Mouse (Mus musculus) right cerebral cortex, adult 18-20 months (tissue): ENCODE data around the gene Ankrd53.

Source experiments
- DNase-seq: peaks from one replicate; pipeline ENCODE4 v3.0.0; 2022; ENCODE audit warnings: mixed read lengths

The Ankrd53 gene

GRCm38 (mm10) chr6:83762344-83762743, at the start of gene Ankrd53:
Ankrd53 (plus strand) TSS chr6:83762644.
- no peak for DNase-seq

GRCm38 (mm10) chr6:83713271-83714136, 48.9 kb upstream of the Ankrd53 start:
- DNase-seq = no peak

GRCm38 (mm10) chr6:83714221-83715123, 48.0 kb upstream of the Ankrd53 start:
- DNase-seq = no peak

GRCm38 (mm10) chr6:83715461-83716196, 46.8 kb upstream of the Ankrd53 start:
- DNase-seq = no peak

- DNase-seq = no peak
These were observed 45.4 kb upstream of the Ankrd53 start for GRCm38 (mm10) chr6:83717026-83717425.

GRCm38 (mm10) chr6:83722526-83722925, 39.9 kb upstream of the Ankrd53 start:
- no peak for DNase-seq

- no peak for DNase-seq
These were observed 35.3 kb upstream of the Ankrd53 start for GRCm38 (mm10) chr6:83727178-83727577.

GRCm38 (mm10) chr6:83728488-83728887, 34.0 kb upstream of the Ankrd53 start:
- no peak for DNase-seq

GRCm38 (mm10) chr6:83729350-83729970, 33.0 kb upstream of the Ankrd53 start:
- DNase-seq = no peak

- DNase-seq = peak; percentile 33
These were observed 31.3 kb upstream of the Ankrd53 start for GRCm38 (mm10) chr6:83731128-83731527.

GRCm38 (mm10) chr6:83737311-83737710, 25.1 kb upstream of the Ankrd53 start:
- DNase-seq = no peak

- no peak for DNase-seq
These were observed 23.8 kb upstream of the Ankrd53 start for GRCm38 (mm10) chr6:83738596-83738995.

- DNase-seq = no peak
These were observed 19.7 kb upstream of the Ankrd53 start, which contains the start of gene Atp6v1b1 for GRCm38 (mm10) chr6:83742761-83743160. Atp6v1b1 (plus strand) TSS chr6:83742990.

- no peak for DNase-seq
These were observed 19.2 kb upstream of the Ankrd53 start for GRCm38 (mm10) chr6:83743212-83743611.

- DNase-seq = no peak
These were observed 18.3 kb upstream of the Ankrd53 start for GRCm38 (mm10) chr6:83744126-83744525.

GRCm38 (mm10) chr6:83744557-83744956, 17.9 kb upstream of the Ankrd53 start:
- DNase-seq = no peak

- no peak for DNase-seq
These were observed 17.0 kb upstream of the Ankrd53 start for GRCm38 (mm10) chr6:83745466-83745865.

GRCm38 (mm10) chr6:83749286-83749685, 13.2 kb upstream of the Ankrd53 start:
- no peak for DNase-seq

- DNase-seq = peak; percentile 15
These were observed 12.2 kb upstream of the Ankrd53 start for GRCm38 (mm10) chr6:83750171-83750684.

- DNase-seq = no peak
These were observed 6.4 kb upstream of the Ankrd53 start for GRCm38 (mm10) chr6:83756051-83756450.

GRCm38 (mm10) chr6:83762880-83763431, 512 bp downstream of the Ankrd53 start:
- no peak for DNase-seq

GRCm38 (mm10) chr6:83766982-83767381, 4.5 kb downstream of the Ankrd53 start:
- DNase-seq = no peak
